Mouse (Mus musculus) embryonic fibroblast, embryonic 13.5 days (primary cell): ENCODE measurements around the gene Amotl1.

Source experiments
- CTCF ChIP-seq: IDR thresholded peaks from 2 replicates; pipeline ENCODE4 v1.5.1; 2011; ENCODE audit warnings: mild to moderate bottlenecking, control low read depth, low read length, moderate library complexity, borderline replicate concordance; ENCODE audit not compliant: insufficient read depth
- POLR2A ChIP-seq: IDR thresholded peaks from 2 replicates; pipeline ENCODE4 v1.6.1; 2011; ENCODE audit warnings: low read depth, mild to moderate bottlenecking, control low read depth, low read length, moderate library complexity

DNA sequence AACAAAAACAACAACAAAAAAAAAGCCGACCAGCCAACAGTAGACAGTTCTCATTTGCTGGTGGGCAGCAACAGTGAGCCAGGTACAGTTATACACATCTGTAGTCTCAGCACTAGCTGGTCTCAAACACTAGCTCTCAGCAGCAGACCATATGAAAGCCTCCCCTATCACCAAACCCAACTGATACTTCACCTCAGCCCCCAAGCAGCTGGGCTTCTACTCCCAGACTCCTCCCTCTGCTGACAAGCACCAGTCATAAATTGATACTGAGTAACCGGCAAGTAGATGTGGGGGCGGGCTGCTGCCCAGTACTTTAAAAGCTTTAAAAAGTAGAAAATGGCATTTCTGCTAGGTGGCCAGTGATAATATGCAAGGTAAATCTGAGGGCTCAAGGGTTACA, 22.0 kb downstream of the Amotl1 start:
- TF ChIP-seq CTCF: no peak
- no peak for TF ChIP-seq POLR2A
